Mouse (Mus musculus) neural tube, embryonic 12.5 days (tissue): Measurements from ENCODE around the gene Barx1. TPM values are rescaled to one million over a fixed set of nuclear protein-coding genes. Genes with fewer than 3 reads are reported as not detected.

Source experiments
- ATAC-seq: fragments of 200-750 bp; cut with Nextera tagmentation; 2 replicates; pipeline ENCODE4 v1.8.0; 2017; ENCODE audit warnings: low read depth, mild to moderate bottlenecking, moderate TSS enrichment, moderate library complexity; ENCODE audit not compliant: low FRiP score
- H3K27ac ChIP-seq: fragments of 300-500 bp; sonication (generic); 2 replicates; pipeline ENCODE4 v1.5.1; 2016
- H3K27me3 ChIP-seq: fragments of 300-500 bp; sonication (generic); replicated peaks from 2 replicates; pipeline ENCODE4 v1.6.1; 2016; ENCODE audit warnings: mild to moderate bottlenecking
- H3K36me3 ChIP-seq: fragments of 300-500 bp; sonication (generic); 2 replicates; pipeline ENCODE4 v1.6.1; 2016; ENCODE audit warnings: mild to moderate bottlenecking
- H3K4me1 ChIP-seq: fragments of 300-500 bp; sonication (generic); 2 replicates; pipeline ENCODE4 v1.6.1; 2016
- H3K4me2 ChIP-seq: fragments of 300-500 bp; sonication (generic); replicated peaks from 2 replicates; pipeline ENCODE4 v1.6.1; 2016; ENCODE audit warnings: mild to moderate bottlenecking
- H3K4me3 ChIP-seq: fragments of 300-500 bp; sonication (generic); 2 replicates; pipeline ENCODE4 v1.5.1; 2016
- H3K9ac ChIP-seq: fragments of 300-500 bp; sonication (generic); 2 replicates; pipeline ENCODE4 v1.6.1; 2016; ENCODE audit warnings: mild to moderate bottlenecking
- H3K9me3 ChIP-seq: fragments of 300-500 bp; sonication (generic); 2 replicates; pipeline ENCODE4 v1.6.1; 2016; ENCODE audit warnings: mild to moderate bottlenecking
- WGBS: fragments of 180-500 bp; shearing (Covaris S2); methylation state at CpG from one replicate; pipeline ENCODE4 v1.1.7; 2016; 5-methylcytosine and 5-hydroxymethylcytosine counted together
- polyA plus RNA-seq: library from polyadenylated mRNA; unstranded; fragments of >200 nt; fragmentation: Nextera tagmentation; extraction: Ambion mirVana; gene quantifications from 2 replicates; pipeline ENCODE4 v1.2.1, GENCODE M21; 2016

The Barx1 gene
- polyA plus RNA-seq, 1 experiment from 2014 or later: not detected

GRCm38 (mm10) chr13:48663211-48663987, 601 bp downstream of the Barx1 start:
- Histone ChIP-seq H3K36me3 (no peaks in the 10 kb centered on the region), H3K27me3 (peaks cover 97% of the 10 kb centered on the region), H3K9me3 (no peaks in the 10 kb centered on the region), H3K9ac (0 out of 2 replicates have a peak overlapping the region, but pooled peaks have one; percentile 8), H3K4me3 (peak overlapping the region; percentile 36), H3K4me1 (peaks cover 25% of the 10 kb centered on the region), H3K27ac (no peak overlapping the region), H3K4me2 (peak overlapping the region; percentile 65)
- 1% methylated on average over 54 of the region's 54 CpGs for WGBS
- no peak for ATAC-seq

- 4% methylated on average over 7 of the region's 7 CpGs for WGBS
- H3K36me3 ChIP-seq: no peaks in the 10 kb centered on the region
- no peak overlapping the region for H3K4me3 ChIP-seq
These were observed 1.2 kb downstream of the Barx1 start for GRCm38 (mm10) chr13:48663988-48664339.

GRCm38 (mm10) chr13:48664916-48665655, 2.3 kb downstream of the Barx1 start:
- no peaks in the 10 kb centered on the region for H3K9me3 ChIP-seq
- peaks cover 30% of the 10 kb centered on the region for H3K4me1 ChIP-seq
- no peak overlapping the region for H3K4me3 ChIP-seq
- no peak for ATAC-seq
- no peak overlapping the region for H3K9ac ChIP-seq
- H3K27ac ChIP-seq: no peak overlapping the region
- H3K4me2 ChIP-seq: no peak overlapping the region
- peaks cover 99% of the 10 kb centered on the region for H3K27me3 ChIP-seq
- H3K36me3 ChIP-seq: no peaks in the 10 kb centered on the region
- WGBS: under 1% methylated on average over 39 of the region's 39 CpGs

More at GRCm38 (mm10) chr13:48663988-48664339, 1.2 kb downstream of the Barx1 start:
- Histone ChIP-seq H3K27me3 (peaks cover 99% of the 10 kb centered on the region), H3K27ac (no peak overlapping the region), H3K4me1 (peaks cover 30% of the 10 kb centered on the region), H3K9me3 (no peaks in the 10 kb centered on the region), H3K9ac (no peak overlapping the region), H3K4me2 (no peak overlapping the region)
- no peak for ATAC-seq

GRCm38 (mm10) chr13:48665656-48666597, 3.1 kb downstream of the Barx1 start:
- 1% methylated on average over 58 of the region's 58 CpGs for WGBS
- Histone ChIP-seq H3K9me3 (no peaks in the 10 kb centered on the region), H3K27me3 (peaks cover 99% of the 10 kb centered on the region), H3K9ac (no peak overlapping the region), H3K4me1 (peaks cover 30% of the 10 kb centered on the region), H3K4me3 (peak overlapping the region; percentile 13; the same call in 1 of the 2 replicates), H3K4me2 (no peak overlapping the region), H3K27ac (no peak overlapping the region), H3K36me3 (no peaks in the 10 kb centered on the region)
- no peak for ATAC-seq

GRCm38 (mm10) chr13:48667461-48667860, 4.7 kb downstream of the Barx1 start:
- H3K27ac ChIP-seq: no peak overlapping the region
- H3K9me3 ChIP-seq: no peaks in the 10 kb centered on the region
- H3K27me3 ChIP-seq: peaks cover 98% of the 10 kb centered on the region
- H3K9ac ChIP-seq: no peak overlapping the region
- H3K36me3 ChIP-seq: no peaks in the 10 kb centered on the region
- H3K4me2 ChIP-seq: no peak overlapping the region
- WGBS: 4% methylated on average over 4 of the region's 4 CpGs
- no peak overlapping the region for H3K4me3 ChIP-seq
- no peak for ATAC-seq
- H3K4me1 ChIP-seq: peaks cover 27% of the 10 kb centered on the region

GRCm38 (mm10) chr13:48668091-48668975, 5.5 kb downstream of the Barx1 start:
- Histone ChIP-seq H3K27ac (no peak overlapping the region), H3K4me3 (0 out of 2 replicates have a peak overlapping the region, but pooled peaks have one; percentile 7), H3K4me1 (peaks cover 18% of the 10 kb centered on the region), H3K27me3 (peaks cover 99% of the 10 kb centered on the region), H3K9ac (peak overlapping the region; percentile 17; the same call in 1 of the 2 replicates), H3K9me3 (no peaks in the 10 kb centered on the region), H3K36me3 (no peaks in the 10 kb centered on the region), H3K4me2 (peak overlapping the region; percentile 42)
- WGBS: under 1% methylated on average over 33 of the region's 33 CpGs
- no peak for ATAC-seq

GRCm38 (mm10) chr13:48668976-48669534, 6.3 kb downstream of the Barx1 start:
- H3K36me3 ChIP-seq: no peaks in the 10 kb centered on the region
- under 1% methylated on average over 34 of the region's 34 CpGs for WGBS
- H3K4me1 ChIP-seq: peaks cover 17% of the 10 kb centered on the region
- H3K4me2 ChIP-seq: peak overlapping the region; percentile 42
- no peak for ATAC-seq
- H3K9ac ChIP-seq: peak overlapping the region; percentile 17; the same call in 1 of the 2 replicates
- H3K27me3 ChIP-seq: peaks cover 99% of the 10 kb centered on the region
- 0 out of 2 replicates have a peak overlapping the region, but pooled peaks have one; percentile 7 for H3K4me3 ChIP-seq
- H3K27ac ChIP-seq: no peak overlapping the region
- no peaks in the 10 kb centered on the region for H3K9me3 ChIP-seq

- H3K36me3 ChIP-seq: no peaks in the 10 kb centered on the region
- ATAC-seq: no peak
- no peak overlapping the region for H3K9ac ChIP-seq
- H3K4me3 ChIP-seq: no peak overlapping the region
- peaks cover 83% of the 10 kb centered on the region for H3K27me3 ChIP-seq
- H3K4me1 ChIP-seq: peaks cover 10% of the 10 kb centered on the region
- peak overlapping the region; percentile 30 for H3K4me2 ChIP-seq
- H3K9me3 ChIP-seq: no peaks in the 10 kb centered on the region
- WGBS: under 1% methylated on average over 24 of the region's 24 CpGs
- H3K27ac ChIP-seq: no peak overlapping the region
These were observed 9.6 kb downstream of the Barx1 start for GRCm38 (mm10) chr13:48672312-48672840.

GRCm38 (mm10) chr13:48674609-48675008, 11.8 kb downstream of the Barx1 start:
- H3K9me3 ChIP-seq: no peaks in the 10 kb centered on the region
- H3K9ac ChIP-seq: no peak overlapping the region
- H3K27me3 ChIP-seq: peaks cover 71% of the 10 kb centered on the region
- no peaks in the 10 kb centered on the region for H3K36me3 ChIP-seq
- no peak for ATAC-seq
- H3K4me2 ChIP-seq: no peak overlapping the region
- H3K4me1 ChIP-seq: no peaks in the 10 kb centered on the region; the same call in 1 of the 2 replicates
- WGBS: 83% methylated on average over 5 of the region's 5 CpGs
- H3K27ac ChIP-seq: no peak overlapping the region
- H3K4me3 ChIP-seq: no peak overlapping the region

GRCm38 (mm10) chr13:48679351-48679750, 16.6 kb downstream of the Barx1 start:
- peaks cover 28% of the 10 kb centered on the region; the same call in 1 of the 2 replicates for H3K27me3 ChIP-seq
- H3K4me1 ChIP-seq: no peaks in the 10 kb centered on the region
- H3K9ac ChIP-seq: no peak overlapping the region
- H3K27ac ChIP-seq: no peak overlapping the region
- H3K4me3 ChIP-seq: no peak overlapping the region
- no peaks in the 10 kb centered on the region for H3K9me3 ChIP-seq
- 28% methylated on average over 1 of the region's 1 CpGs for WGBS
- ATAC-seq: no peak
- no peaks in the 10 kb centered on the region for H3K36me3 ChIP-seq
- H3K4me2 ChIP-seq: no peak overlapping the region
